Mouse (Mus musculus): Measurements from ENCODE around the gene Arhgap10. TPM values are rescaled to one million over a fixed set of nuclear protein-coding genes. Genes with fewer than 3 reads are reported as not detected.

Gene Arhgap10
- polyA plus RNA-seq, 1 experiment from 2014 or later = 33.4 TPM

DNA sequence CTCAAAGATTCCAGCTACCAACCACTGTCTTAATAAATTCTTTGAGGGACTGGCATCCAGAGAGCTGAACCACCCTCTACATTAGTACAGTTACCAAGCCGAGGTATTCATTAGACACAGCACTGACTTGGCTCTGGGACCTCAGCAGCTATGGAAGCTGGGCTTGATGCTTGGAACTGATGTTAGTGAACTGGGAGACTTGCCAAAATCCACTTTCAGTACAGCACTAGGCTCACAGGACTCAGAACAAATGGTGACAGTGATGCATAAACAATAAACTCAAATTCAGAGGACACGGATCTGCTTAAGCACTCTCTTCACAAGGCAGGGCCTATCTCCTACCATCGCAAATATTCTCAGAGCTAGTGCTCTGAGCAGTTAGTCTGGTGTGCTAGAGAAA, 204.8 kb downstream of the Arhgap10 start:
- peaks cover 7% of the 10 kb centered on the region; the same call in 1 of the 2 replicates for H3K4me1 ChIP-seq (ENCODE audit: control insufficient read depth, insufficient read depth, low read length)
- H3K27ac ChIP-seq (ENCODE audit: low read length) = peak overlapping the region; percentile 5; the same call in 1 of the 2 replicates
- H3K9ac ChIP-seq (ENCODE audit: low read length) = no peak overlapping the region
- H3K27me3 ChIP-seq (ENCODE audit: control insufficient read depth, insufficient read depth, low read length) = no peaks in the 10 kb centered on the region
- no peak overlapping the region for H3K4me3 ChIP-seq (replicated peaks; ENCODE audit: low read length)
- WGBS = 50% methylated on average over 3 of the region's 3 CpGs
- no peaks in the 10 kb centered on the region for H3K9me3 ChIP-seq (replicated peaks; ENCODE audit: control insufficient read depth, low read length)
- ATAC-seq (ENCODE audit: insufficient read depth, low FRiP score) = peak; percentile 53; the same call in 1 of the 2 replicates
- no peak overlapping the region for H3K4me2 ChIP-seq (ENCODE audit: low read depth, low read length)
- peaks cover 6% of the 10 kb centered on the region; the same call in 1 of the 2 replicates for H3K36me3 ChIP-seq (ENCODE audit: control insufficient read depth, insufficient read depth, low read length)

DNA sequence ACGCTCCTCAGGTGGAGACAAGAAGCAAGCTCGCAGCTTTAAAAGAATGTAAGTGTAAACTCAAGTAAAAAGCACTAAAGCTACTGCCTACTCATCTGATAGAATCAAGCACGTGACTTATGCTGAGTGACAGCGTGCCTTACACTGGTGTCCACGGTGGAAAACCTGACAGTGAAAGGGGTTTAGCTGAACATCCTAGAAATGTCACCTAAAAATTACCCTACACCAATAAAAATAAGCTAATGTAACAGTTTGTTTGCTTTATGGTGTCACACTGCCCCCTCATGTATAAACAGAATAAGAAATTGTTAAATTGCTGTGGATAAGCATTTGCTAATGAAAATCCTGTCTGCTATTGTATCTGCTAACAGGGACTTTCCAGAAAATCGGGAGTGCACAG, 206.0 kb downstream of the Arhgap10 start:
- Histone ChIP-seq H3K4me2 (ENCODE audit: low read depth, low read length) (no peak overlapping the region), H3K27me3 (ENCODE audit: control insufficient read depth, insufficient read depth, low read length) (no peaks in the 10 kb centered on the region), H3K27ac (ENCODE audit: low read length) (no peak overlapping the region), H3K4me3 (replicated peaks; ENCODE audit: low read length) (no peak overlapping the region), H3K9me3 (replicated peaks; ENCODE audit: control insufficient read depth, low read length) (no peaks in the 10 kb centered on the region), H3K9ac (ENCODE audit: low read length) (no peak overlapping the region), H3K4me1 (ENCODE audit: control insufficient read depth, insufficient read depth, low read length) (peaks cover 7% of the 10 kb centered on the region; the same call in 1 of the 2 replicates), H3K36me3 (ENCODE audit: control insufficient read depth, insufficient read depth, low read length) (peaks cover 6% of the 10 kb centered on the region; the same call in 1 of the 2 replicates)
- 75% methylated on average over 6 of the region's 6 CpGs for WGBS
- ATAC-seq (ENCODE audit: insufficient read depth, low FRiP score) = no peak

DNA sequence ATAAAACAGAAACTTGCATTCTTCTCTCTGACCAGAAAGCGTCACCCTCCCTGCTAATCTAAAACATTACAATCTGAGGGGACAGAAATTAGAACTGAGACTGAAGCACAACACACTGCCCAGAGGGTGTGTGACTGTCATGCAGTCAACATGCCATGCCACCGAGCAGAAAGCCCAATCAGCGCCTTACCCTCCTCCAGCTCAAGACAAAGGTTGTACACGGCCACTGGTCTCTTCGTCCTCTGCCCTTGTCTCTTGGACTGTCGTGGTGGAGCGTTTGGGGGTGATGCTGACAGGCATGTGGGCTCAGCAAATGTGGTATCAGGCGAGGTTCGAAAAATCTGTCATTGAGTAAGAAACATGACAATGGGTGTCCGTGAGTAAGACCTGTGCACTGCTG, 207.2 kb downstream of the Arhgap10 start:
- no peak overlapping the region for H3K9ac ChIP-seq (ENCODE audit: low read length)
- H3K4me2 ChIP-seq (ENCODE audit: low read depth, low read length) = no peak overlapping the region
- 91% methylated on average over 10 of the region's 10 CpGs for WGBS
- peaks cover 7% of the 10 kb centered on the region; the same call in 1 of the 2 replicates for H3K4me1 ChIP-seq (ENCODE audit: control insufficient read depth, insufficient read depth, low read length)
- H3K4me3 ChIP-seq (replicated peaks; ENCODE audit: low read length) = no peak overlapping the region
- no peaks in the 10 kb centered on the region for H3K27me3 ChIP-seq (ENCODE audit: control insufficient read depth, insufficient read depth, low read length)
- no peak overlapping the region for H3K27ac ChIP-seq (ENCODE audit: low read length)
- peaks cover 6% of the 10 kb centered on the region; the same call in 1 of the 2 replicates for H3K36me3 ChIP-seq (ENCODE audit: control insufficient read depth, insufficient read depth, low read length)
- ATAC-seq (ENCODE audit: insufficient read depth, low FRiP score) = no peak
- no peaks in the 10 kb centered on the region for H3K9me3 ChIP-seq (replicated peaks; ENCODE audit: control insufficient read depth, low read length)

DNA sequence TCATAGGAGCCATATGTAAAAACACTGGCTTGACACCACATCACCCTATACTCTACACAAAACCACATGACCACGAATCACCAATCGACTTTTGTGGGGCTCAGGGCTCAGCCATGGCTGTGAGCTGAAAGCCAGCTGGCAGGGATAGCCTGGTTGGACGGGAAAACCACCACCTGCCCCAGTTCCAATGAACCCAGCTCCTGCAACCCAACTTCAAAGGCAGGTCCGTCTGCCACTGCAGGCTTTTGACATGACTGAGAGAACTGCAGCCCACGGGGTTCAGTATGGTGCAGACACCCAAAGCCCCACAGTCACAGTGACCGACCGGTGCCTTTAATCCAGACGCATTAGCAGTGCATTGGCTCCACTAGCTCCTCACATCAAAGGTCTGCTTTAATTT, 207.7 kb downstream of the Arhgap10 start:
- H3K4me2 ChIP-seq (ENCODE audit: low read depth, low read length) = no peak overlapping the region
- peaks cover 6% of the 10 kb centered on the region; the same call in 1 of the 2 replicates for H3K36me3 ChIP-seq (ENCODE audit: control insufficient read depth, insufficient read depth, low read length)
- H3K27ac ChIP-seq (ENCODE audit: low read length) = no peak overlapping the region
- H3K9ac ChIP-seq (ENCODE audit: low read length) = no peak overlapping the region
- no peaks in the 10 kb centered on the region for H3K9me3 ChIP-seq (replicated peaks; ENCODE audit: control insufficient read depth, low read length)
- WGBS = 81% methylated on average over 8 of the region's 8 CpGs
- no peaks in the 10 kb centered on the region for H3K27me3 ChIP-seq (ENCODE audit: control insufficient read depth, insufficient read depth, low read length)
- H3K4me1 ChIP-seq (ENCODE audit: control insufficient read depth, insufficient read depth, low read length) = peaks cover 7% of the 10 kb centered on the region; the same call in 1 of the 2 replicates
- ATAC-seq (ENCODE audit: insufficient read depth, low FRiP score) = no peak
- no peak overlapping the region for H3K4me3 ChIP-seq (replicated peaks; ENCODE audit: low read length)

DNA sequence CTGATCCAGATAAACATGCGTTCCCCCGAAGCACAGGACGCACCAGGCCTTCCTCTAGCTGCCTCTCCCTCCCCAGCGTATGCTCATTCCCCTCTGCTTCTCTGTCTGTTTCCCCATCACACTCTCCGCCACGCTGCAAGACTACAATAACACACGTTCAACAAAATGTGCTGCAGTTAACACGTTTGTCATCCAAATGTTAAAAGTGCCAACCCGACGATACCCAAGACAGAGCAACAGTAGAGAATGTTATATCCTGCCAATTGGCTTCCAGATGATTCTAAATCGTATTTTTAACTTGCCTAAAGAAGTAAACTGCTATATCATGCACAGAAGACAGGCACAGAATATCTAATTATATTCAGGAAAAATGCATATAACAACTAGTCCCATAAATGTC, 223.2 kb downstream of the Arhgap10 start:
- no peak overlapping the region for H3K4me2 ChIP-seq (ENCODE audit: low read depth, low read length)
- H3K27me3 ChIP-seq (ENCODE audit: control insufficient read depth, insufficient read depth, low read length) = no peaks in the 10 kb centered on the region
- 87% methylated on average over 11 of the region's 11 CpGs for WGBS
- H3K9ac ChIP-seq (ENCODE audit: low read length) = no peak overlapping the region
- no peaks in the 10 kb centered on the region for H3K4me1 ChIP-seq (ENCODE audit: control insufficient read depth, insufficient read depth, low read length)
- no peak for ATAC-seq (ENCODE audit: insufficient read depth, low FRiP score)
- no peak overlapping the region for H3K27ac ChIP-seq (ENCODE audit: low read length)
- peaks cover 6% of the 10 kb centered on the region; the same call in 1 of the 2 replicates for H3K9me3 ChIP-seq (replicated peaks; ENCODE audit: control insufficient read depth, low read length)
- H3K4me3 ChIP-seq (replicated peaks; ENCODE audit: low read length) = no peak overlapping the region
- H3K36me3 ChIP-seq (ENCODE audit: control insufficient read depth, insufficient read depth, low read length) = peaks cover 10% of the 10 kb centered on the region; the same call in 1 of the 2 replicates

DNA sequence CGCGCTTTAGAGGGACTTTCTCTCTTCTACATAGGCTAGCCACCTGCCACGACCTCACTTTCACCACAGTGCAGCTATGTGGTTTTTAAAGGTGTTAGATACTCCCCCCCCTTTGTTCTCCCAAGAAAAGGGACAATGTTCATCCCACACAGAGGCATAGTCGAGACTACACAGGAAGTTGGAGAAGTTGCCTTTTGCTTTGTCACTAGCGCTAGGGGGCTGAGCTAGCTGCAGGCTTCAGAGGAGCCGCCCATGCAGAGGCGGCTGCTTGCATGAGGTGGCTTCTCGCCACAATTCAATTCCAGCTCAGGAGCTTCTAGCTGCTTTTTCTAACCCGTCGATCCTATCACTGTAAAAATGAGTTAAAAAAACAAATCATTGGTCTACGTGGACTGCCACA, 225.1 kb downstream of the Arhgap10 start:
- WGBS = 79% methylated on average over 11 of the region's 11 CpGs
- H3K9ac ChIP-seq (ENCODE audit: low read length) = no peak overlapping the region
- no peak overlapping the region for H3K4me3 ChIP-seq (replicated peaks; ENCODE audit: low read length)
- H3K4me1 ChIP-seq (ENCODE audit: control insufficient read depth, insufficient read depth, low read length) = no peaks in the 10 kb centered on the region
- H3K27ac ChIP-seq (ENCODE audit: low read length) = no peak overlapping the region
- ATAC-seq (ENCODE audit: insufficient read depth, low FRiP score) = no peak
- peaks cover 10% of the 10 kb centered on the region; the same call in 1 of the 2 replicates for H3K36me3 ChIP-seq (ENCODE audit: control insufficient read depth, insufficient read depth, low read length)
- H3K9me3 ChIP-seq (replicated peaks; ENCODE audit: control insufficient read depth, low read length) = peaks cover 6% of the 10 kb centered on the region; the same call in 1 of the 2 replicates
- H3K27me3 ChIP-seq (ENCODE audit: control insufficient read depth, insufficient read depth, low read length) = no peaks in the 10 kb centered on the region
- H3K4me2 ChIP-seq (ENCODE audit: low read depth, low read length) = no peak overlapping the region

DNA sequence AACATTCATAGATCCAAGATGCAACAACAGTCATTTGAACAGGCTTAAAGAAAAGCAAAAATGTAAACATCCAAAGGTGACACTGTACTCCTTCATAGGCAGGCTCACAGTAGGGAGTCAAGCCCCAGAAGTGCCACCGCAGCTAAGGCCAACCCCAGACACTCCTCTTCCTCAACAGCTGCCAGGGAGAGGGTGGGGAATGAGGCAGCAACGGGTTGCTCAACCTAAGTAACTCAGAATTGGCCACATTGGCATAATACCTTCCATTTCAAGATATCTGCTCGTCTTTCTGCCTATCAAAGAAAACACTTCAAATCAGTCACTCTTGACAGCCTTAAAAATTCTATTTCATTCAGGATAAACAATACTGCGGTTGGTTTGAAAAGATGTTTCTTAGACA, 225.6 kb downstream of the Arhgap10 start:
- Histone ChIP-seq H3K36me3 (ENCODE audit: control insufficient read depth, insufficient read depth, low read length) (peaks cover 9% of the 10 kb centered on the region; the same call in 1 of the 2 replicates), H3K4me3 (replicated peaks; ENCODE audit: low read length) (no peak overlapping the region), H3K9ac (ENCODE audit: low read length) (no peak overlapping the region), H3K27ac (ENCODE audit: low read length) (no peak overlapping the region), H3K4me2 (ENCODE audit: low read depth, low read length) (no peak overlapping the region), H3K9me3 (replicated peaks; ENCODE audit: control insufficient read depth, low read length) (peaks cover 6% of the 10 kb centered on the region; the same call in 1 of the 2 replicates), H3K27me3 (ENCODE audit: control insufficient read depth, insufficient read depth, low read length) (no peaks in the 10 kb centered on the region), H3K4me1 (ENCODE audit: control insufficient read depth, insufficient read depth, low read length) (no peaks in the 10 kb centered on the region)
- 71% methylated on average over 4 of the region's 4 CpGs for WGBS
- no peak for ATAC-seq (ENCODE audit: insufficient read depth, low FRiP score)

DNA sequence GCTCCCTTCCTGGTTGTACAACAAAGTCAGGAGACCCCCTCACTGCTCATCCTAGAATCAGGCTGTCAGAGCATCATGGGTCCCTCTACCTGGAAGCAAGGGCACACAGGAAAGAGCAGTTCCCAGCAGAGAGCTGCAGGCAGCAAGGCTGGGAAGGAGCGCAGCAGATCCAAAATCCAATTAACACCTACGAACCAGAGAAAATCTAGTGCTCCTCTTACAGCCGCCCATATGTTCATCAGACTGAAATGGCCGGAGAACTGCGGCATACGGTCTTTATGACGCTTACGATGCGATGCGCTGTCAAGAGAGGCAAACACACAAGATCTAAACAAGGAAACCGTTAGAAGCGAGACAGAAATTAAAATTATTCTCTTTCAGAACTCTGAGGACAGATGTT, 229.3 kb downstream of the Arhgap10 start:
- no peak overlapping the region for H3K9ac ChIP-seq (ENCODE audit: low read length)
- H3K4me3 ChIP-seq (replicated peaks; ENCODE audit: low read length) = no peak overlapping the region
- H3K36me3 ChIP-seq (ENCODE audit: control insufficient read depth, insufficient read depth, low read length) = no peaks in the 10 kb centered on the region
- no peaks in the 10 kb centered on the region for H3K4me1 ChIP-seq (ENCODE audit: control insufficient read depth, insufficient read depth, low read length)
- no peak overlapping the region for H3K27ac ChIP-seq (ENCODE audit: low read length)
- no peaks in the 10 kb centered on the region for H3K27me3 ChIP-seq (ENCODE audit: control insufficient read depth, insufficient read depth, low read length)
- 0 out of 2 replicates have a peak, but pooled peaks cover 3% of the 10 kb centered on the region for H3K9me3 ChIP-seq (replicated peaks; ENCODE audit: control insufficient read depth, low read length)
- H3K4me2 ChIP-seq (ENCODE audit: low read depth, low read length) = no peak overlapping the region
- ATAC-seq (ENCODE audit: insufficient read depth, low FRiP score) = no peak
- WGBS = 87% methylated on average over 12 of the region's 12 CpGs

DNA sequence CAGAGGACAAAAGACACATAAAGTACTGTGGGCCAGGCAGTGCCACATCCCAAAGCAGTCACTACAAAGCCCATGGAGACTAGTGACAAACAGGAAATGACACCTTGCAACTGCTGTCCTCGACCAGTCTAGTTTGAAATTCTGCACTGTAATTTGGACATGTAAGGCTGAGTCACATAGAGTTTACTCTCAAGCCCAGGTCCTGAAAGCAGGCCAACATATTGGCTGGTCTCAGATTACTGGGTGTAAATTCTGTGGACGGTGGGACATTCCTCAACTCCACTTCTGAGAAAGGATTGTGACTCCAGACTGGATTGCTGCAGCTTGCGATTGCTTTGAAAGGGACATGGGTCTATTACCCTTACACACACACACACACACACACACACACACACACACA, 229.7 kb downstream of the Arhgap10 start:
- WGBS = 61% methylated on average over 3 of the region's 3 CpGs

More for the DNA sequence above, 229.7 kb downstream of the Arhgap10 start:
- H3K27me3 ChIP-seq (ENCODE audit: control insufficient read depth, insufficient read depth, low read length) = no peaks in the 10 kb centered on the region
- no peak overlapping the region for H3K9ac ChIP-seq (ENCODE audit: low read length)
- no peak overlapping the region for H3K4me2 ChIP-seq (ENCODE audit: low read depth, low read length)
- no peak overlapping the region for H3K4me3 ChIP-seq (replicated peaks; ENCODE audit: low read length)
- no peak overlapping the region for H3K27ac ChIP-seq (ENCODE audit: low read length)
- H3K36me3 ChIP-seq (ENCODE audit: control insufficient read depth, insufficient read depth, low read length) = no peaks in the 10 kb centered on the region
- no peaks in the 10 kb centered on the region for H3K4me1 ChIP-seq (ENCODE audit: control insufficient read depth, insufficient read depth, low read length)
- 0 out of 2 replicates have a peak, but pooled peaks cover 3% of the 10 kb centered on the region for H3K9me3 ChIP-seq (replicated peaks; ENCODE audit: control insufficient read depth, low read length)
- ATAC-seq (ENCODE audit: insufficient read depth, low FRiP score) = no peak

All from stomach, embryonic 16.5 days (tissue).